Mouse (Mus musculus) retina, postnatal 1 day (tissue): Measurements from ENCODE around the gene Mog.
"Not testable (repeated sequence)": the region's sequence is repeated elsewhere in the genome, so short reads cannot be mapped to it uniquely, and the experiment has no call there.

ENCODE experiments used
- DNase-seq: peaks from one replicate; pipeline ENCODE4 v3.0.0-alpha.2; 2012

The Mog gene

DNA sequence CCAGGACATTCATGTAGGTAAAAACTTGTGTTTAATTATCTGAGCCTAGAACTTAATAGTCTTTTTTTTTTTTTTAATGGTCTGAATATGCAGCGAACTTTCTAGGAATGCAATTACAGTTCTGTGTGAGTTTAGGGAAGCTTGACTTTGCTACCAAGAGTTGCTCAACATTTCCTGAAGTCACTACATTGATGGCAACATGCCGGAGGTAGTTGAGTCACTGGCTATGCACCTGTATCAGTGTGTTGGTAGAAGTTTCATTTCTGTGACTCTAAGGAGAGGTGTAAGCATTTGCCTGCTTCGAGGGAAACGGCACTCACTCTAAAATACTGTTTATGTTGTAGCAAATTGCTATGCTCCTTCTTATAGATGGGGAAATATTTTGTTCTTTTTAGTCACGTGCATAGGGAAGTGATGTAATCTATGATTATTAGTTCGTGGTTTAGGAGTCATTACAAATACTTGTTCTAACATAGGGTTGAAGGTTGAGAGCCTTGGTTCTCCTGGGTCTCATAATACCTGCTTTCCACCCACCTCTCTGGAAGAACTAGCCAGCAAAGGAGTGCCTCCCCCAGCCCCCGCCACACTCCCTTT lies 21.6 kb upstream of the Mog start:
- no peak for DNase-seq

DNA sequence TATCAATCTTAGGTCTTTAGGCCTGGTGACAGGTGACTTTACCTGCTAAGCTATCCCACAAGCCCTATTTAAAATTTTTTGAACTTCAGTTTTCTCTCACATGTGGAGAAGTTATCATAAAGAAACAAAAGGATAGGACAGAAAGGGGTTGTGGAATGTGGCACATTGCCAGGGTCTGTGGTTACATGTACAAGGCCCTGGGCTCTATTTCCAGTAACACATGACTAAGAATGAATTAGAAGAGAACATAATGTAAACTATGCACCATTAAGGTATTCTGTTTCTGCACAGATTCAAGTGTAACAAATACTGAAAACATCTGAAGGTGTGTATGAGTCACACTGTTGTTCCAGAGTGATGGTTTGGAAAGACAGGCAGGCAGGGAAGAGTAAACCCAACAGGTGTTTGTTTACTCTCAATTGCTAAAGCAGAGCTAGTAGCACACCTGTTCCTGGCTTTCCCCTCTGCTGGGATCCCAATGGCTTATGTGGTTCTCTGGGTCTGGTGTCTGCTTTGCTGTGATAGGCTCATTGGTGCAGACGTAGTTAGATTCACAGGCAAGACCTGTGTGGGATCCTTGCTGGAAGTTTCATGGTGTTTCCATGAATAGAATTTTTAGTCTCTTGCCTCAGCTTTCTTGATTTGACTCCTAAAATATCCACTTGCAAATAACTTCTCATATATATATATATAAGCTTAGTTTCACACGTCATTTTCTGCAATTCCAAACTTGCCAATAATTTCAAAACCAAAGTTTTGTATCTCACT lies 16.1 kb upstream of the Mog start:
- no peak for DNase-seq

DNA sequence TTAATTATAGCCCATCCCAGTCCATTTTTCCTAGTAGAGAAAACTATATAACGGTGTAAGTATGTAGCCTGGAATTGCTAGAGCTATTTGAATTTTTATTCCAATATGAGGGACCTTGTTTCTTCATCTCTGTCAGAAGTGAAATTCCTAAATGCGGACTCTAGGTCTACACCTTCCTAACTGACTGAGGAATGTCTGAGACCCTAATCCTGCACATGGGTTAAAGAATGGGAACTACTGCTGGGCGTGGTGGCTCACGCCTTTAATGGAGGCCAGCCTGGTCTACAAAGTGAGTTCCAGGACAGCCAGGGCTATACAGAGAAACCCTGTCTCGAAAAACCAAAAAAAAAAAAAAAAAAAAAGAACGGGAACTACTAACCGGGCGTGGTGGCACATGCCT lies 6.0 kb upstream of the Mog start:
- DNase-seq: no peak

DNA sequence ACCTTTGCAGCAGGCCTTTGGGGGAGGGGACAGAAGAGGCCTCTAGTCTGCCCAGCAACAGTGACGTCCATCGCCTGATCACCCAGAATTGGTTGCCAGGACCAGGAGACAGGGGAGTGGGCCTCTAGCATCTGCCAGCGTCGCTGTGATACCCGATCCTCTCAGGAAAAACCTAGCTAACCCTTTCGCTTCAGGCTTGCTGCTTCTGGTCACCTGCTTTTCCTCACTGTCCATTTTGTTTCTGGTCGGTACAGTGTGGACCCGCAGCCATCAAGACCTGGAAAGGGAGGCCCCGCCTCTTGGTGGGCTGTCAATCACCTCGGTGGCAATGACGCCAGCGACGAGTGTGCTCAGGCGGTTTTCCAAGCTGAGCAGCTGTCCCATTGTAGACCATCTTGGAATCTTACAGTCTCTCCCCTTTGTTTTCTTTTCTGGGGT lies 5.5 kb upstream of the Mog start:
- DNase-seq: peak; percentile 98

DNA sequence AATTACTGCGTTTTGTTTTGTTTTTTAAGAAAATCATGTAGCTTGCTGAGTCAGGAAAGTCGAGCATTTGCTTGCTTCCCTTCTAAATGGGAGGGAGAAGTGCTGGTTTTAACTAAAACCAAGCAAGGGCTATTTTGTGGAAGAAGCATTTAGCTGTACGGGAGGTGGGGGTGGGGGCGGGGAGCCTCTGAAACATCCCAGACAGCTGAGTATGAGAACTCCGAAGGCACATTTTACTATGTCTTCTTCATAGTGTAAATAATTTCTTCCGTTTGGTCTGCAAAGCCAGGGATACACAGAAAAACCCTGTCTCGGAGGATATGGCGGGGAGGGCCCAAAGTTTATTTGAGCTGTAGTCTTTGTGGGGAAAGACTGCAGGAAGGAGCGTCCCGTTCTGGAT lies 5.0 kb upstream of the Mog start:
- DNase-seq: no peak

DNA sequence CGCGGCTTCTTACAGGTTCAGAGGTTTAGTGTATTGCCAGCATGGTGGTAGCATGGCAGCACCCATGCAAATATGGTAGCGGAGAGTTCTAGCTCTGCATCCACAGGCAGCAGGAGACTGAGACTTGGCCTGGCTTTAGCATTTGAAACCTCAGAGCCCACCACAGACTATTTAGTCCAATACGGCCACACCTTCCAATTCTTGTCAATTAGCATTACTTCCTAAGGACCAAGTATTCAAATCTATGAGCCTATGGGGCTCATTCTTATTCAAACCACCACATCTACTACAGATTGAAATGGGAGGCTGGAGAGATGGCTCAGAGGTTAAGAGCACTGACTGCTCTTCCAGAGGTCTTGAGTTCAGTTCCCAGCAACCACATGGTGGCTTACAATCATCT lies 4.3 kb upstream of the Mog start:
- no peak for DNase-seq

DNA sequence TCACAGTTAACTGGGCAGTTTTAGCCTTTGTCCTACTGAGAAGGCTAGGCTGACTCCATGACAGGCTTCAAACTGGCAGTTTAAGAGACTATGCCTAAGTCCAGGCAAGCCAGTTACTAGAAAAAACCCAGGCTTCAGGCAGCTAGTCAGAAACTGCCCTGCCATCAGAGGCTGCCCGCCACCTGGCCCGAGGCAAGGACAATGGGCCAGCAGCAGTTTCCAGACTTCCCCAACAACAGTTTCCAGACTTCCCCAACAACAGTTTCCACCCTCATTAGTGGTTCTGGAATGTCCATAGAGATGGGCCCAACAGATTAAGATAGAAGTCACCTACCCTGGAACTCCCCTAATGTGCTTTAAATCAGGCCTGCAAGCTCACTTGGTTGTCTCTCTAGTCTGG lies 3.2 kb upstream of the Mog start:
- peak; percentile 17 for DNase-seq

DNA sequence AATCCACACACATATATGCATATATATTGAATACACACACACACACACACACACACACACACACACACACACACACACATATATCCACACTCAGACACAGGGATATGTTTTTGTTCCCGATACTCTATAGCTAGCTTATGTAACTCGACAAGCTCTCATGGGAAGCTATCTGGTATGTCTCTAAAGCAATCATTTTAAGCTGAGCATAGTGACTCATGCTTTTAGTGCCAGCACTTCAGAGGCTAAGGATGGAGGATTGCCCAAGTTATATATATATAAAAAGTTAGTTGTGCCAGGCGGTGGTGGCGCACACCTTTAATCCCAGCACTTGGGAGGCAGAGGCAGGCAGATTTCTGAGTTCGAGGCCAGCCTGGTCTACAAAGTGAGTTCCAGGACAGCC lies 4.0 kb downstream of the Mog start:
- not testable (repeated sequence) for DNase-seq

DNA sequence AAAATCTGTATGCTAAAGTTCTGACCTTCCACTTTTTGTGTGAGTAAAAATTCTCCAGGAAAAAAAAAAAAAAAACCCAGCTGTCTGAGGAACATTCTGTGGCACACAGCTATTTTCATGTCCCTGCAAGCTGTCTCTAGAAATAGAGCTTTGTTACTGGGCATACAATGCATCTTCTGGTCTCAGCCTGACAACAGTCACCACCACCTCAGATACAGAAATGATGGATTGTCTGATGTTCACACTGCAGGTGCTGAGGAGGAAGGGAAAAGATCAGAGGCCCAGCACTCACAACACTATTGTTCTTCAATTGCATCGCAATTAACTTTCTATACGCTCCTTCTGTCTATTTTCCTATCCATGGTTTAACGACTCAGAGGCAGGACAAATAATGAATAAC lies 4.9 kb downstream of the Mog start:
- DNase-seq: no peak

DNA sequence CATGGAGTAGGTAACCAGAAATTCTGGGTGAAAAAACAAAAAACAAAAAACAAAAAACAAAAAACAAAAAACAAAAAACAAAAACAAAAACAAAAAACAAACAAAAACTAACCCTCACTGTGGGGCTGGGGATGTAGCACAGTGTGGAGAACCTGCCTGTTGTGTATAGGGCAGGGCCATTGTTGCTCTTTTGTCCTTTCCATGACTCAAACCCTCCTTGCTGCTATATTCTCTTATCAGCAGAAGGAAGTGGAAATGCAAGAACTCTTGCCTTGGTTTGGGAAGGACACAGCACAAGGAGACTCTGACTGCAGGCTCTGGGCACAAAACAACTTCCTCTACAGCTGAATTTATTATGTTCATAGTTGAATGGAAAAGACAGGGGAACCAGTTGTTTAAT lies 6.9 kb downstream of the Mog start:
- no peak for DNase-seq

DNA sequence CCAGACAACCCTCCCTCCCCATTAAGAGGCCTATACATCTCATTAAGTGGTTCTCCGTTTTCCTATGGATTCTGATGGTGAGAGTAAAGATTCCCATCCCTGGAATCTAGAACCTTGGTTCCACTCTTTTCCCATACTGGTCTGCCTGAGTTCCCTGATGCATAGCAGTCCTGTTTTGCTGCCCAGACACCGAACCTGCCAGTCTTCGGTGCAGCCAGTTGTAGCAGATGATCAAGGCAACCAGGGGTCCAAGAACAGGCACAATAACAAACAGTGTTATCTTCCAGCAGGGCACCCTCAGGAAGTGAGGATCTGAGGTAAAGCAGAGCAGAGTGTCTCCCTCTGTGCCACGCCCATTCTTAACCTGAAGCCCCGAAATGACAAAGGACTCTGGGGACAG lies 11.1 kb downstream of the Mog start:
- no peak for DNase-seq

DNA sequence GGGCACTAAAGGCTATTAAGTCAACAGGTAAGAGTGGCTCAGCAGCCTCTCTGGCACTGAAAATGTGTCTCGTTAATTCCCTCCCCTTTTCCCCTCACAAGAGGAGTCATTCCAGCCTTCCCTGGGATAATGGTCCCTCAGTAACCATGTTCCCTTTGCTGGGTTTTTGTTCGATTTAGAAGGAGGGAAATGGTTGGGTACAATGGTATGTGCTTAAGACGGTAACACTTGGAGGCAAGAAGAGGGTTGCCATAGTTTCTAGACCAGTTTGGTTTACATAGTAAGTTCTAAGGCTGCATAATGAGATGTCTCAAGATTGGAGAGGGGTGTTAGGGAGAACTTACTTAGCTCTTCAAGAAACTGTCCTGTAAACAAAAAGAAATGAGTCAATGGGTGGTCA lies 11.5 kb downstream of the Mog start:
- no peak for DNase-seq

DNA sequence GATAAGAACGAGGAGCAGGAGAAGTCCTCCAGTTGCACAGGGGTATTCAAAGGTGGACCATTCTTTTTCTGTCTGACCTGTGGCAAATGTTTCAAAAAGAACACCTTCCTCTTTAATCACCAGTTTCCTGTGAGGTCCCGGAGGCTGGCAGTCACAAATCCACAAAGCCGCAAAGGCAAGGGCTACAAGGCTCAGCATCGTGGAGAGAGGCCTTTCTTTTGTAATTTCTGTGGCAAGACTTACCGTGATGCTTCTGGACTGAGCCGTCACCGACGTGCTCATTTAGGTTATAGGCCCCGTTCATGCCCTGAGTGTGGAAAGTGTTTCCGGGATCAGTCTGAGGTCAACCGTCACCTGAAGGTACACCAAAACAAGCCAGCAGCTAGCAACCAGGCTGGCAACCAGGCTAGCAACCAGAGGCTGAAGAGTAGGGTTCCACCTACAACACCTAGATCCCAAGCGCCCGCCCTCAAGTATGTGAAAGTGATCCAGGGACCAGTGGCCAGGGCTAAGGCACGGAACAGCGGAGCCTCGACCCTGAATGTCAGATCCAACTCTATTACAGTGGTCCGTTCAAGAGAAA lies 13.6 kb downstream of the Mog start:
- DNase-seq: no peak

DNA sequence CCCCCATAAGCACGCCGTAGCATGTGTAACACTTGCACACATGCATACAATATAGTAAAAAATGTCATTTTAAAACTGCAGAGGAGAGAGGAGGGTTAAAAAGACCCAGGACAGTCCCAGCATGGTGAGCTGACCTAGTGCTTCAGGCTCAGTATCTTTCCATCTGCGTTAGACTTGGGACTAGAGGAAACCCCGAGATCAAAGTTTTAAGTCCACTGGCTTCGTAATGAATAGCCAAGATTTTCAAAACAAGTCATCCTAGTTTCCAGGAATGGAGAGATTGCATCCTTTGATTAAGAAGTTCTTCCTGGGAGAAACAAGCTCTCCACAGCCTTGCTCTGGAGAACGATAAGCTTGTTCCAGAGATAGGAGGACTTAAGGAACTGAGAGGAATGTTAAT lies 15.0 kb downstream of the Mog start:
- DNase-seq: no peak

DNA sequence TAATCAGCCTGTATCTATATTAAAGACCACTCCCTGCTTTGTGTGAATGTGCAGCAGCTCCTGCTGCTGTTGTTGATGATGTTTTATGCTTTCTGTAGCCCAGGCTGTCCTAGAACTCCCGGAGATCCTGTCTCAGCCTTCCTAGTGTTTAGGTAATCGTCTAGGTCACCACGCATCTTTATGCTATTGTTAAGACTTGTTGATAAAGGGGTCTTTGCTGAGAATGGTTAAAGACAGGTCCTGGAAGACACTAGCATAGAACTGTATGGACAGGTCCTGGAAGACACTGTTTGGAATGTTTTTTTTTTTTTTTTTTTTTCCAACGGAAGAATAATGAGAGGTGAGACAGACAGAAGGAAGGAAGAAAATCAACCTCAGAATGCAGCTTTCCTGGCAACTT lies 19.8 kb downstream of the Mog start:
- DNase-seq: no peak

DNA sequence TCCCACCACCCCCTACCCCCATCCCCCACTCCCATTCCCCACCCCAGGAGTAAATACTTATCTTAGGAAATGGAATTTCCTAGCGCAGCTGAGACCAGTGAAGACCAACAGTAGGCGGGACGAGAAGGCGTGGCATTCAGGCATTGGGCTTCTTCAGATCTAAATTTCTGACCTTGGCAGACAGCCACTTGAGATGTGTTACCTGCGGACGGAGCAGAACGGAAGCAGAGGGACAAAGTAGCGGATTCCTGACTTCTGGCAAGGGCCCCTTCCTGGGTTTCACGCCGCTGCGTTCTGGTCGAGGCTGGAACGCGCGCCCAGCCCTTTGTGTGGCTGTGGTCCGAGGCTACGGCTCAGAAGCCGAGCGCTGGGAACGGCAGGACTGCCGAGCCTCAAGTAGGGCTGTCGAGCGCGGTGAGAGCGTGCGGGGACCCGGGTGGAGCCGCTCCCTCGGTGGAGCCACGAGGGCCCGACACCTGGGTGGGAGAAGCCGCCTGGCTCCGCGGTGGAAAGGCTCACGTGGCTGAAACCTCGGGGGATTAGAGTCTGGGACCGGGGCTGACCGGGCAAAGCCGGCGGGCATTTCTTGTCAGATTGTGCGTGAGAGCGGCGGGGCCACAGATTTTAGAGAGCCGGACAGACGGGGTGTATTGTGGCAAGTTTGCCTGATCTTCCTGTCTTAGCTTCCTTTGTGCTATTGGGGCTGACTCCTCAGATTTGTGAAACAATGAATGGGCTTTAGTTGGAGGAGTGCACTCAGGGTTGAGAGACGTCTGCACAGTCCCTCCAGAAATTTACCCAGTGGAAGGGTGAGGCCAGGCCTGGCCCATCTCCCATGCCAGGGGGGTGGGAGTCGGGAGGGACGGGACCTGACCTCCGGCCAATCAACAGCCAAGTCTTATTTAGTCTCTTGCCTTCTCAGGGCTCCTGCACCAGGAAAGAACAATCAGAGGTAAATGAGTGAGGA lies 20.6 kb downstream of the Mog start:
- peak; percentile 76 for DNase-seq

DNA sequence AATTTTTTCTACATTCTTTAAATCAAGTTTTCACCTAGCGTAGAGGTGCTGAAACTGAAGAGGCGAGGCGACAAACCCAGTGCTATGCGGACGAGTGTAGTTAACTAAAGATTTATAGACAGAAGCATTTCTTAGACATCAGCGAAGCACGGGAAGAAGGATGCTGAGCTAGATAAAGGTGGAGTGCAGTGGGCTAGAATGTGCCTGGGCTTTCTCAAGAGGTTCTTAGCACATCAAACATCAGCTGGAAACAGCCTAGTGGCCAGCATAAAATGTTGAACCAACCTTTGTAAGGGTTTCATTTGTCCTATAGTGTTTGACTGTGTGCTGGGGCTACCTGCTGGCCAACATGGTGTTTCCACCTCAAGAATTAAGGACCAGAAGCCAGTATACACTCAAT lies 22.3 kb downstream of the Mog start, which contains the start of gene Zfp57:
Gene Zfp57 (plus strand): TSS at position 301 of the 400 bp plus-strand sequence.
- DNase-seq: no peak

DNA sequence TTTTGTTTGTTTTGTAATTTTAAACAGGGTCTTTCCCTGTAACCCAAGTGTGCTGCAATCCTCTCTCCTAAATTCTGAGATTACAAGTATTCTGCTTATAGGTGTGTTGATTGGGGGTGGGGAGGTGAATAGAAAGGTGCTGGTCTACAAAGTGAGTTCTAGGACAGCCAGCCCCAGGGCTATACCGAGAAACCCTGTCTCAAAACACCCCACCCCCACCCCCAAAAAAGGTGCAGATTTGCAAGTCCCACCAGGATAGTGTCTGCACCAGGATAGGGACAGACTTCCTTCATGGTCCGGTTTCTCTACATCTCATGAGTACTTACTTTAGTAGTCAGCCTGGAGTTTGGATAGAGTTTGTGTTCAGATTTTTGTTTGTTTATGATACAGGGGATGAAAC lies 24.7 kb downstream of the Mog start:
- DNase-seq: no peak

DNA sequence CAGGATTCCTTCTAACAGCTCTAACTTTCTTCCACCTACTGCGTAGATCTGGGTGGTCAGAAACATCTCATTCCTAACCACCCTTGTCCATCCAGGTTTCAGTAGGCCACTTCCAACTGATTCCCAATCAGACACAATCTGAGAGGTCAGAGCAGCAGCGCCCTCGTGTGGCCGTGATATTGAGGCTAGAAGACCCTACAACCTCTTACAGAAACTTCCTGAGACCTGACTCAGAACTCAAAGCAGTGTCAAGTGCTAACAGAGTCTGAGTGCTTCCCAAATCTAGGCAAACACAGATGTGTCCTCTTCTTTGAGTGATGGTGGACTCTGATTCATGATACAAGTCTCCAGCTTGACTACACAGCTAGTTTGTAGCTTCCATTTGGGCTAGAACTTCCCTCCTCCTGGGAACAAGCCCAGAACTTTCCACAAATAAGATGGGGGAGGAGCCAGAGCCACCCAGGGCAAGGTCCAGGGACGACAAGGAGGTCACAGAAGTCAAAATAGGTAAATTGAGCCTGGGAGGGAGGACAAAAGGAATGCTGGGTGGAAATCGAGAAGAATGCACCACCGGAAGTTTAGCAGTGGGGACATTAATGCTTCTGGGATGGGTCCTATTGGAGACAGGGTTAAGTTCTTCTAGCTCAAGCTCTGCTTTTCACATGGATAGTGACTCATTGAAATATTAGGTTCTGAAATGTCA lies 26.0 kb downstream of the Mog start:
- peak; percentile 88 for DNase-seq

DNA sequence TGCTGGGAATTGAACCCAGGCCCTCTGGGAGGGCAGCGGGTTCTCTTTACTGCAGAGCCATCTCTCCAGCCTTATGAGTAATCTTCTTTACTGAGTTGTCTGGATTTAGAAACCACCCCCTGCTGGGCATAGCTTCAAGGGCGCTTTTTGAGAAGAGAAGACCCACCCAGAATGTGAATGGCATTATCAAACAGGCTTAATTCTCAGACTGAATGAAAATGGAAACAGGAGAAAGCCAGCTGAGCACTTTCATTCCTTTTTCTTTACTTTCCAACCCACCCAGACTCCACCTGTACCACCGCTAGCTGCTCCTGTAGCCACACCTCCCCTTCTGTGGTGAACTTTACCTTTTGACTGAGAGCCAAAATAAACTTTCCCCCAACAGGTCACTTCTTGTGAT lies 27.8 kb downstream of the Mog start:
- DNase-seq: no peak

DNA sequence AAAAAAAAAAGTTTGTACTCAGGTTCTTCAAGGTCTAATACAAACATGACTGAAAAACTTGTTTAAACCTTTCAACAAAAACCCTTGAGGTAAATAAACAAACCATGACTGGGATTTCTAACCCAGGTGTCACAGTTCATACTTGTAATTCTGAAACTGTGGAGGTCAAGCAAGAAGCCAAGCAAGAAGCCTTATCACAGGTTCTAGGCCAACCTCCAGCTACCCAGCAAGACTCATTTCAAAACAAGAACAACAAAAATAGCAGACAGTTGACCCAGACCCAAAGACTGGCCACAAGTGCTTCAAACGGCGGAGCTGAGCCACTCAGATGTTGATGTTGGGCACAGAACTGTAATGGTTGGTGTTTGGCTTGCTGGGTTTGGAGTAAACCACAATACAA lies 28.7 kb downstream of the Mog start:
- no peak for DNase-seq

DNA sequence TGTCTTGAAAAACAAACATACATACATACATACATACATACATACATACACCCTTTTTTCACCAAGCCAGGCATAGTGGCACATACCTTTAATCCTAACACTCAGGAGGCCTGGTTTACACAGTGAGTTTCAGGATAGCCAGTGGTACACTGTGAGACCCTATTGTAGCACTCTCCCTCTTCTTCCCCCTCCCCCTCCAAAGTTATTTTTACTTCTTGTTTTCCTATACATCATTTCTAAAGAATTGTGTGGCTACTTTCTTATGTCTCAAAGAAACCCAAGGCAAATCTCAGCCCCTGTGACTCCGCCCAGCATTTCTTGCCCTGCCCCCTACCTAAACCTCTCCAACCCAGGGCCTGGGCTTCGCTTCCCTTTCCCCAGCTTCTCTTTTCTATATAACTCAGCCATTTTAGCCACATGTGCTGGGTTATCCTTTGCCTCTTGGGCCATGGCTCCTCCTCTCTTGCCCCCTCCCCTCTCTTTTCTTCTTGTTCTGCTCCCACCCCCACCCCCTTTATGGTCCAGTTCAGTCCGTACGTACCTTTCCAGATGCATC lies 29.4 kb downstream of the Mog start:
- DNase-seq: no peak
